Mouse (Mus musculus) spleen, adult 2 months (tissue): ENCODE measurements around the gene Cfd.
"Not testable (repeated sequence)": the region's sequence is repeated elsewhere in the genome, so short reads cannot be mapped to it uniquely, and the experiment has no call there.

ENCODE experiments used
- CTCF ChIP-seq: fragments of 200-500 bp; IDR thresholded peaks from 2 replicates; pipeline ENCODE4 v1.5.1; 2011; ENCODE audit warnings: mild to moderate bottlenecking, inconsistent platforms; ENCODE audit not compliant: insufficient read depth, insufficient read length, insufficient replicate concordance; ENCODE audit errors: extremely low read depth
- POLR2A ChIP-seq: fragments of 200-500 bp; IDR thresholded peaks from 2 replicates; pipeline ENCODE4 v1.6.1; 2011; ENCODE audit warnings: low read depth, low read length, inconsistent platforms

- not testable (repeated sequence) for TF ChIP-seq POLR2A, CTCF
Observed at GRCm38 (mm10) chr10:79884938-79885337, 5.7 kb upstream of the Cfd start.
